Mouse (Mus musculus): ENCODE results near the gene Adgrg3. TPM values are rescaled to one million over a fixed set of nuclear protein-coding genes. Genes with fewer than 3 reads are reported as not detected.
"Not testable (repeated sequence)": the region's sequence is repeated elsewhere in the genome, so short reads cannot be mapped to it uniquely, and the experiment has no call there.

The Adgrg3 gene
- polyA plus RNA-seq, 1 experiment from 2014 or later: 1.3 TPM

DNA sequence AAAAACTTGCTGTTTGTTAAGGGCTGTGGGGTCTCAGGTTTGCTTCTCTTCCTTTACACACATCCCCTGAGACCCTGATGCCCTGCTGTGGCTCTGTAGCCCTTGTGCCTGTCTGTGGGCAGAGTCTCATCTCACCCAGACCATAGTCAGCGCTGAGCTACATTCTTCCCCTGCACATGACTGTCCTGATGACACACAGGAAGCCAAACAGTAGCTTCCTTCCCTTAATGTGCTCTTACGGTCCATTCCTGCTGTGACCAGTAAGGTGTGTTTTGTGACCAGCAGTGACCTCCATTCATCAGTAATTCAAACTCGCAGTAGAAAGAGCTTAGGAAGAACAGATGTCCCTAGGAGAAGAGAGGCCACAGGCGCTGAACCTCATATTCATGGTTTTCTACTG, 6.9 kb downstream of the Adgrg3 start:
- Histone ChIP-seq H3K4me3 (replicated peaks; ENCODE audit: low read depth, low read length) (no peak overlapping the region), H3K27ac (replicated peaks; ENCODE audit: low read depth, low read length) (no peak overlapping the region), H3K4me1 (ENCODE audit: control insufficient read depth, insufficient read depth, low read length) (no peaks in the 10 kb centered on the region), H3K36me3 (ENCODE audit: control insufficient read depth, insufficient read depth, low read length) (no peaks in the 10 kb centered on the region), H3K9me3 (ENCODE audit: control insufficient read depth, low read length) (no peaks in the 10 kb centered on the region), H3K9ac (replicated peaks; ENCODE audit: low read length) (no peak overlapping the region), H3K27me3 (ENCODE audit: control insufficient read depth, insufficient read depth, low read length) (no peaks in the 10 kb centered on the region), H3K4me2 (ENCODE audit: low read length) (no peak overlapping the region)
- ATAC-seq (ENCODE audit: low FRiP score, low TSS enrichment) (no peak), DNase-seq (no peak)
- 77% methylated on average over 4 of the region's 4 CpGs for WGBS

DNA sequence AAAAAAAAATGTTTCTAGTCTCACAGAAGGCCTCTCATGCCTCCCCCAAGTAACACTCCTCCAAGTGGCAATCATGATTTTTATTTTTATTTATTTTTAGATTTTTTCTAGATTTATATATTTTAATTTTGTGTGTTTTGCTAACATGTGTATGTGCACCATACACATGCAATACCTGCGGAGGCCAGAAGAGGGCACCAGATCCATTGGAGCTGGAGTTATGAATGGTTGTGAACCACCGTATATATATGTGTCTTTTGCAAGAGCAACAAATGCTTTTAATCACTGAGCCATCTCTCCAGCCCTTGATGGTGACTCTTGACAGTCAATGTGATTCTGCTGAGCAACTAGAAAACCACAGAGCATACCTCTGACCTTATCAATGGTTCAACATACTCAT, 7.9 kb downstream of the Adgrg3 start:
- Histone ChIP-seq H3K9ac (replicated peaks; ENCODE audit: low read length) (no peak overlapping the region), H3K4me3 (replicated peaks; ENCODE audit: low read depth, low read length) (no peak overlapping the region), H3K27ac (replicated peaks; ENCODE audit: low read depth, low read length) (no peak overlapping the region), H3K27me3 (ENCODE audit: control insufficient read depth, insufficient read depth, low read length) (no peaks in the 10 kb centered on the region), H3K4me2 (ENCODE audit: low read length) (no peak overlapping the region), H3K9me3 (ENCODE audit: control insufficient read depth, low read length) (no peaks in the 10 kb centered on the region), H3K4me1 (ENCODE audit: control insufficient read depth, insufficient read depth, low read length) (no peaks in the 10 kb centered on the region), H3K36me3 (ENCODE audit: control insufficient read depth, insufficient read depth, low read length) (no peaks in the 10 kb centered on the region)
- DNase-seq (peak; percentile 41), ATAC-seq (ENCODE audit: low FRiP score, low TSS enrichment) (no peak)
- 67% methylated on average over 2 of the region's 2 CpGs for WGBS

GRCm38 (mm10) chr8:95028391-95028790, 10.9 kb downstream of the Adgrg3 start:
- DNase-seq: not testable (repeated sequence)

GRCm38 (mm10) chr8:95037106-95037925, 19.8 kb downstream of the Adgrg3 start:
- DNase-seq (peak; percentile 32), ATAC-seq (ENCODE audit: low FRiP score, low TSS enrichment) (no peak)
- H3K9ac ChIP-seq (replicated peaks; ENCODE audit: low read length): no peak overlapping the region
- H3K9me3 ChIP-seq (ENCODE audit: control insufficient read depth, low read length): no peaks in the 10 kb centered on the region
- H3K4me2 ChIP-seq (ENCODE audit: low read length): no peak overlapping the region
- WGBS: 72% methylated on average over 7 of the region's 7 CpGs
- no peaks in the 10 kb centered on the region for H3K36me3 ChIP-seq (ENCODE audit: control insufficient read depth, insufficient read depth, low read length)
- no peaks in the 10 kb centered on the region for H3K27me3 ChIP-seq (ENCODE audit: control insufficient read depth, insufficient read depth, low read length)
- no peaks in the 10 kb centered on the region for H3K4me1 ChIP-seq (ENCODE audit: control insufficient read depth, insufficient read depth, low read length)
- no peak overlapping the region for H3K4me3 ChIP-seq (replicated peaks; ENCODE audit: low read depth, low read length)
- H3K27ac ChIP-seq (replicated peaks; ENCODE audit: low read depth, low read length): no peak overlapping the region

More at GRCm38 (mm10) chr8:95028391-95028790, 10.9 kb downstream of the Adgrg3 start:
- not testable (repeated sequence) for H3K9me3 ChIP-seq (ENCODE audit: control insufficient read depth, low read length); H3K4me1 ChIP-seq (ENCODE audit: control insufficient read depth, insufficient read depth, low read length); H3K27me3 ChIP-seq (ENCODE audit: control insufficient read depth, insufficient read depth, low read length); H3K9ac ChIP-seq (replicated peaks; ENCODE audit: low read length); H3K4me2 ChIP-seq (ENCODE audit: low read length); H3K4me3 ChIP-seq (replicated peaks; ENCODE audit: low read depth, low read length); H3K27ac ChIP-seq (replicated peaks; ENCODE audit: low read depth, low read length); ATAC-seq (ENCODE audit: low FRiP score, low TSS enrichment); H3K36me3 ChIP-seq (ENCODE audit: control insufficient read depth, insufficient read depth, low read length)
- WGBS: 56% methylated on average over 7 of the region's 7 CpGs

- no peak overlapping the region for H3K9ac ChIP-seq (replicated peaks; ENCODE audit: low read length)
- no peak for ATAC-seq (ENCODE audit: low FRiP score, low TSS enrichment)
- H3K4me1 ChIP-seq (ENCODE audit: control insufficient read depth, insufficient read depth, low read length): no peaks in the 10 kb centered on the region
- H3K4me3 ChIP-seq (replicated peaks; ENCODE audit: low read depth, low read length): no peak overlapping the region
- no peaks in the 10 kb centered on the region for H3K9me3 ChIP-seq (ENCODE audit: control insufficient read depth, low read length)
- H3K36me3 ChIP-seq (ENCODE audit: control insufficient read depth, insufficient read depth, low read length): no peaks in the 10 kb centered on the region
- WGBS: 77% methylated on average over 6 of the region's 6 CpGs
- no peaks in the 10 kb centered on the region for H3K27me3 ChIP-seq (ENCODE audit: control insufficient read depth, insufficient read depth, low read length)
- H3K4me2 ChIP-seq (ENCODE audit: low read length): no peak overlapping the region
- H3K27ac ChIP-seq (replicated peaks; ENCODE audit: low read depth, low read length): no peak overlapping the region
- DNase-seq: no peak
Measured at GRCm38 (mm10) chr8:95041883-95042784, 24.6 kb downstream of the Adgrg3 start.

DNA sequence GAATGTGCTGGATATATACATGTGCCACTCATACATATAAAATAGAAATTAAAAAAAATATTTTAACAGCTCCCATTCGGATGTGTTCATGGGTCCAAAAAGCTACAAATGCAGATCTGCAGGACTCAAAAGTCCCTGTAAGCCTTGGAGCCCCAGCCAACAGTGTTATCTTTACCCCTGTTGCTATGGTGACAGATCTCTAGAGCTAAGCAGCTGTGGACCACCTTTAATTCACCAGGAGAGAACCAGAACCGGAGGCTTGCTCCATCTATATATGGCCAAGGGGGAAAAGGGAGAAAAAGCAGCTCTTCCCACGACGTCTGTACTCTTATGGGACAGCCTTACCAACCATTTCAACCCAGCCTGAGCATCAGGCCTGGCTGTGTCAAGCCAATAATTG, 27.3 kb downstream of the Adgrg3 start:
- WGBS: 37% methylated on average over 4 of the region's 4 CpGs
- no peak overlapping the region for H3K4me2 ChIP-seq (ENCODE audit: low read length)
- peak; percentile 49 for DNase-seq

DNA sequence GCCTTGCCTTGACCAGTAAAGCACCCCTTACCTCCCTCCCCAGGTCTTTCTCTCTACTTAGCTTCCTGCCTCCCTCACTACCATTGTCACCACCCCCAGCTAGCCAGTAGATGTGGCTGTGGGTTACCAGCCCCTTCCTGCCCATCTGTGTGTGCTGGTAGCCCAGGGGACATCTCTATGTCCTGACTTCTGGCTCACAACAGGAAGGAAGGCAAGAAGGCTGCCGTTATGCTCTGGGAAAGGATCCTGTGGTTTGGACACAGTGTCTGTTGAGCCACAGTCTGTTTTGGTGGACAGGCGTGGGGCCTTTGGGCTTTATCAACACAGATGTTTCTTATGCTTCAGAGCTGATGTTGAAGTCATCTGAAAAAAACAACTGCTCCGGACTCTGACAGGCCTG, 29.5 kb downstream of the Adgrg3 start:
- Histone ChIP-seq H3K27me3 (ENCODE audit: control insufficient read depth, insufficient read depth, low read length) (no peaks in the 10 kb centered on the region), H3K36me3 (ENCODE audit: control insufficient read depth, insufficient read depth, low read length) (no peaks in the 10 kb centered on the region), H3K4me2 (ENCODE audit: low read length) (no peak overlapping the region), H3K9ac (replicated peaks; ENCODE audit: low read length) (no peak overlapping the region), H3K4me1 (ENCODE audit: control insufficient read depth, insufficient read depth, low read length) (no peaks in the 10 kb centered on the region), H3K4me3 (replicated peaks; ENCODE audit: low read depth, low read length) (no peak overlapping the region), H3K9me3 (ENCODE audit: control insufficient read depth, low read length) (no peaks in the 10 kb centered on the region), H3K27ac (replicated peaks; ENCODE audit: low read depth, low read length) (no peak overlapping the region)
- ATAC-seq (ENCODE audit: low FRiP score, low TSS enrichment) (no peak), DNase-seq (no peak)
- WGBS: 72% methylated on average over 3 of the region's 3 CpGs

More for the DNA sequence above, 27.3 kb downstream of the Adgrg3 start:
- Histone ChIP-seq H3K9ac (replicated peaks; ENCODE audit: low read length) (no peak overlapping the region), H3K27ac (replicated peaks; ENCODE audit: low read depth, low read length) (no peak overlapping the region), H3K4me1 (ENCODE audit: control insufficient read depth, insufficient read depth, low read length) (no peaks in the 10 kb centered on the region), H3K36me3 (ENCODE audit: control insufficient read depth, insufficient read depth, low read length) (no peaks in the 10 kb centered on the region), H3K4me3 (replicated peaks; ENCODE audit: low read depth, low read length) (no peak overlapping the region), H3K9me3 (ENCODE audit: control insufficient read depth, low read length) (no peaks in the 10 kb centered on the region), H3K27me3 (ENCODE audit: control insufficient read depth, insufficient read depth, low read length) (no peaks in the 10 kb centered on the region)
- ATAC-seq (ENCODE audit: low FRiP score, low TSS enrichment): no peak

- 56% methylated on average over 6 of the region's 6 CpGs for WGBS
- DNase-seq (peak; percentile 28), ATAC-seq (ENCODE audit: low FRiP score, low TSS enrichment) (no peak)
- Histone ChIP-seq H3K4me1 (ENCODE audit: control insufficient read depth, insufficient read depth, low read length) (no peaks in the 10 kb centered on the region), H3K9ac (replicated peaks; ENCODE audit: low read length) (no peak overlapping the region), H3K4me2 (ENCODE audit: low read length) (no peak overlapping the region), H3K27me3 (ENCODE audit: control insufficient read depth, insufficient read depth, low read length) (no peaks in the 10 kb centered on the region), H3K27ac (replicated peaks; ENCODE audit: low read depth, low read length) (no peak overlapping the region), H3K36me3 (ENCODE audit: control insufficient read depth, insufficient read depth, low read length) (no peaks in the 10 kb centered on the region), H3K4me3 (replicated peaks; ENCODE audit: low read depth, low read length) (no peak overlapping the region), H3K9me3 (ENCODE audit: control insufficient read depth, low read length) (no peaks in the 10 kb centered on the region)
Measured at GRCm38 (mm10) chr8:95047884-95048680, 30.6 kb downstream of the Adgrg3 start.
